Mouse (Mus musculus): ENCODE results near the gene Sympk. TPM values are rescaled to one million over a fixed set of nuclear protein-coding genes. Genes with fewer than 3 reads are reported as not detected.

The Sympk gene
- polyA plus RNA-seq, 1 experiment, result 113 TPM

- Histone ChIP-seq H3K4me1 (ENCODE audit: control insufficient read depth, insufficient read depth, low read length) (no peaks in the 10 kb centered on the region), H3K4me3 (replicated peaks; ENCODE audit: insufficient read depth, low read depth, low read length) (no peak overlapping the region), H3K27me3 (ENCODE audit: control insufficient read depth, insufficient read depth, low read length) (no peaks in the 10 kb centered on the region), H3K27ac (ENCODE audit: insufficient read depth, low read length) (no peak overlapping the region)
- 78% methylated on average over 18 of the region's 18 CpGs for WGBS
- no peak for DNase-seq
- no peak for TF ChIP-seq POLR2A (IDR thresholded peaks at IDR 0.05; ENCODE audit: borderline replicate concordance, insufficient read depth, low read length)
- TF ChIP-seq CTCF (IDR thresholded peaks at IDR 0.05; ENCODE audit: borderline replicate concordance, insufficient read depth, low read depth, low read length), result no peak
Observed at GRCm38 (mm10) chr7:19086760-19087159, 62.6 kb downstream of the Sympk start.

DNA sequence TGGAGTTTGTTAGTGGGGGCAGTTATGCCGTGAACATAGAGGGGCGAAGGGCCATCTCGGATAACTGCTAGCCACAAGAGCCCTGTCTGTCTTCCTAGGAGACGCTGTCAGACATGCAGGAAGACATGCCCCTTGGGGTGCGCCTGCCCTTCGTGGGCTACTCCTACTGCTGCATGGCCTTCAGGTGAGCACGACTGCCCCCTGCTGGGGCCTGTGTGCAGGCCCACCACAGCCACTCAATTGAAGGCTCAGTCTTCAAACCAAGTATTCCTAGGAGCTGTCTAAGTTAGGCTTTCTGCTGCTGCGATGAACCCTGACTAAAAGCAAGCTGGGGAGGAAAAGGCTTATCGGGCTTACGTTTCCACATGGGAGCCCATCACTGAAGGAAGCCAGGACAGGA is 64.6 kb downstream of the Sympk start:
- TF ChIP-seq POLR2A (IDR thresholded peaks at IDR 0.05; ENCODE audit: borderline replicate concordance, insufficient read depth, low read length) (no peak), CTCF (IDR thresholded peaks at IDR 0.05; ENCODE audit: borderline replicate concordance, insufficient read depth, low read depth, low read length) (peak; percentile 71)
- 34% methylated on average over 10 of the region's 10 CpGs for WGBS
- peak; percentile 43 to 52 for DNase-seq
- Histone ChIP-seq H3K27ac (ENCODE audit: insufficient read depth, low read length) (no peak overlapping the region), H3K27me3 (ENCODE audit: control insufficient read depth, insufficient read depth, low read length) (no peaks in the 10 kb centered on the region), H3K4me3 (replicated peaks; ENCODE audit: insufficient read depth, low read depth, low read length) (no peak overlapping the region), H3K4me1 (ENCODE audit: control insufficient read depth, insufficient read depth, low read length) (no peaks in the 10 kb centered on the region)

DNA sequence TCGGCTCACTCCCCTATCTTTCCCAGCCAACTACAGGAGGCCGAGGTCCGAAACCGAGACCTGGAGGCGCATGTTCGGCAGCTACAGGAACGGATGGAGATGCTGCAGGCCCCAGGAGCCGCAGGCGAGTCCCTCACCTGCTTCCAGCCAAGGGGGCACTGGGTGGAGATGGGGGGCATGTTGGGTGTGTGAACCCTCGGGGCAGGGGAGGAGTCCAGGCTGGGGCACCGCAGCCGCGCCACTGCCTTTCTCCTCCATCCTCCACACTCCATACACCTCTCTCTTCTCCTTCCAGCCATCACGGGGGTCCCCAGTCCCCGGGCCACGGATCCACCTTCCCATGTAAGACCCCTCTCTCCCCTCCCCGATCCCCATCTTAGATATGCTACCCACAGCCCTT is 67.7 kb downstream of the Sympk start:
- TF ChIP-seq POLR2A (IDR thresholded peaks at IDR 0.05; ENCODE audit: borderline replicate concordance, insufficient read depth, low read length), result no peak
- TF ChIP-seq CTCF (IDR thresholded peaks at IDR 0.05; ENCODE audit: borderline replicate concordance, insufficient read depth, low read depth, low read length), result no peak
- 68% methylated on average over 17 of the region's 17 CpGs for WGBS
- no peak for DNase-seq
- H3K4me1 ChIP-seq (ENCODE audit: control insufficient read depth, insufficient read depth, low read length), result no peaks in the 10 kb centered on the region
- H3K27me3 ChIP-seq (ENCODE audit: control insufficient read depth, insufficient read depth, low read length), result peaks cover 1% of the 10 kb centered on the region; the same call in 1 of the 2 replicates
- no peak overlapping the region for H3K27ac ChIP-seq (ENCODE audit: insufficient read depth, low read length)
- no peak overlapping the region for H3K4me3 ChIP-seq (replicated peaks; ENCODE audit: insufficient read depth, low read depth, low read length)

- 20% methylated on average over 38 of the region's 38 CpGs for WGBS
- no peak overlapping the region for H3K4me3 ChIP-seq (replicated peaks; ENCODE audit: insufficient read depth, low read depth, low read length)
- H3K4me1 ChIP-seq (ENCODE audit: control insufficient read depth, insufficient read depth, low read length), result no peaks in the 10 kb centered on the region
- TF ChIP-seq CTCF (IDR thresholded peaks at IDR 0.05; ENCODE audit: borderline replicate concordance, insufficient read depth, low read depth, low read length) (no peak), POLR2A (IDR thresholded peaks at IDR 0.05; ENCODE audit: borderline replicate concordance, insufficient read depth, low read length) (no peak)
- H3K27me3 ChIP-seq (ENCODE audit: control insufficient read depth, insufficient read depth, low read length), result peaks cover 1% of the 10 kb centered on the region; the same call in 1 of the 2 replicates
- H3K27ac ChIP-seq (ENCODE audit: insufficient read depth, low read length), result no peak overlapping the region
- no peak for DNase-seq
Observed at GRCm38 (mm10) chr7:19092381-19093173, 68.4 kb downstream of the Sympk start.

DNA sequence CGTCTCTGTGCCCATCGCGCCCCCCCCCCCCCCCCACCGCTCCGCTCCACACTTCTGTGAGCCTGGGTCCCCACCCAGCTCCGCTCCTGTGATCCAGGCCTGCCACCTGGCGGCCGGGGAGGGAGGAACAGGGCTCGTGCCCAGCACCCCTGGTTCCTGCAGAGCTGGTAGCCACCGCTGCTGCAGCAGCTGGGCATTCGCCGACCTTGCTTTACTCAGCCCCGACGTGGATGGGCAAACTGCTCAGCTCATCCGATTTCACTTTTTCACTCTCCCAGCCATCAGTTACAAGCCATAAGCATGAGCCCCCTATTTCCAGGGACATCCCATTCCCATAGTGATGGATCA is 69.0 kb downstream of the Sympk start:
- TF ChIP-seq POLR2A (IDR thresholded peaks at IDR 0.05; ENCODE audit: borderline replicate concordance, insufficient read depth, low read length) (no peak), CTCF (IDR thresholded peaks at IDR 0.05; ENCODE audit: borderline replicate concordance, insufficient read depth, low read depth, low read length) (peak; percentile 74)
- no peak overlapping the region for H3K27ac ChIP-seq (ENCODE audit: insufficient read depth, low read length)
- WGBS, result 7% methylated on average over 15 of the region's 15 CpGs

DNA sequence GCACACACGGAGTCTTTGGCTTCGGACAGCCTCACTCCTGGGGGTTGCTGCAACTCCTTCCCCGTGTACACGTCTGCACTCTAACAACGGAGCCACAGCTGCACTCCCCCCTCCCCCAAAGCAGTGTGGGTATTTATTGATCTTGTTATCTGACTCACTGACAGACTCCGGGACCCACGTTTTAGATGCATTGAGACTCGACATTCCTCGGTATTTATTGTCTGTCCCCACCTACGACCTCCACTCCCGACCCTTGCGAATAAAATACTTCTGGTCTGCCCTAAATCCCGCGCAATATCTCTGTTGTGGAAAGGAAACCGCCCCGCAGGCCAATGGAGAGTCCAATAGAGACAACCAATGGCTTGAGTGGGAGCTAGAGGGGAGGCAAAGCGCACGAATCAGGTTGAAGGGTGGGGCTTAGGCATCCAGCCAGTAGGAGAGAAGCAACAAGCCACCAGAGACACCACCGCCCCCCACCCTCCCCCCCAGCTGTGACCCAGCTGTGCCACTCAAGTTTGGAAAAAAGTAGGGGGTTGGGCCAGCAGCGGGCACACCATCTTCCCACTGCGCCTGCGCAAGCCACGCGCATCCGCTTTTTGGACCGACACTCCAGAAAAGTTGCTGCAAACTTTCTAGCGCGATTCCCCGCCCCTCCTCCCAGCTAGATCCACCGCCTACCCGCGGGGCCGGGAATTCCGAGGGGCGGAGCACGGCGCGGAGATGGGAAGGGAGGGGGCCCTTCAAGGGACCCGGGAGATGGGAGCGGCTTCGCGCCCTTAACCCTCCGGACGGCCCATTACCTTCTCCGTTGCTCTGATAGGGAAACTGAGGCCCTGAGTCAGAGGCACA is 69.6 kb downstream of the Sympk start:
- WGBS, result 1% methylated on average over 45 of the region's 45 CpGs
- no peak for TF ChIP-seq POLR2A (IDR thresholded peaks at IDR 0.05; ENCODE audit: borderline replicate concordance, insufficient read depth, low read length)
- no peak for TF ChIP-seq CTCF (IDR thresholded peaks at IDR 0.05; ENCODE audit: borderline replicate concordance, insufficient read depth, low read depth, low read length)

More for the DNA sequence above, 69.0 kb downstream of the Sympk start:
- Histone ChIP-seq H3K4me3 (replicated peaks; ENCODE audit: insufficient read depth, low read depth, low read length) (no peak overlapping the region), H3K27me3 (ENCODE audit: control insufficient read depth, insufficient read depth, low read length) (peaks cover 1% of the 10 kb centered on the region; the same call in 1 of the 2 replicates), H3K4me1 (ENCODE audit: control insufficient read depth, insufficient read depth, low read length) (no peaks in the 10 kb centered on the region)
- peak; percentile 49 to 65 for DNase-seq

GRCm38 (mm10) chr7:19094471-19094825 is 70.3 kb downstream of the Sympk start, which contains the start of gene Six5:
Gene Six5 (plus strand): TSS chr7:19094594.
- no peak within 1 kb of the TSS for H3K27ac ChIP-seq (ENCODE audit: insufficient read depth, low read length)
- DNase-seq, result no peak
- peak within 1 kb of the TSS; percentile 41 for H3K4me3 ChIP-seq (replicated peaks; ENCODE audit: insufficient read depth, low read depth, low read length)
- TF ChIP-seq CTCF (IDR thresholded peaks at IDR 0.05; ENCODE audit: borderline replicate concordance, insufficient read depth, low read depth, low read length), result no peak
- TF ChIP-seq POLR2A (IDR thresholded peaks at IDR 0.05; ENCODE audit: borderline replicate concordance, insufficient read depth, low read length), result no peak
- peaks cover 1% of the 10 kb centered on the region; the same call in 1 of the 2 replicates for H3K27me3 ChIP-seq (ENCODE audit: control insufficient read depth, insufficient read depth, low read length)
- H3K4me1 ChIP-seq (ENCODE audit: control insufficient read depth, insufficient read depth, low read length), result no peaks in the 10 kb centered on the region
- 1% methylated on average over 32 of the region's 36 CpGs for WGBS

More for the DNA sequence above, 69.6 kb downstream of the Sympk start:
- H3K4me3 ChIP-seq (replicated peaks; ENCODE audit: insufficient read depth, low read depth, low read length), result peak overlapping the region; percentile 41
- peaks cover 1% of the 10 kb centered on the region; the same call in 1 of the 2 replicates for H3K27me3 ChIP-seq (ENCODE audit: control insufficient read depth, insufficient read depth, low read length)
- peak; percentile 57 to 63 for DNase-seq
- no peaks in the 10 kb centered on the region for H3K4me1 ChIP-seq (ENCODE audit: control insufficient read depth, insufficient read depth, low read length)
- no peak overlapping the region for H3K27ac ChIP-seq (ENCODE audit: insufficient read depth, low read length)

Data from cerebellum, adult 2 months (tissue).